Mouse (Mus musculus): ENCODE results near the gene Adgrb3.
A peak's percentile ranks its signal among the peaks of the same experiment; 100 is the strongest.
"Not testable (repeated sequence)": the region's sequence is repeated elsewhere in the genome, so short reads cannot be mapped to it uniquely, and the experiment has no call there.

The Adgrb3 gene

DNA sequence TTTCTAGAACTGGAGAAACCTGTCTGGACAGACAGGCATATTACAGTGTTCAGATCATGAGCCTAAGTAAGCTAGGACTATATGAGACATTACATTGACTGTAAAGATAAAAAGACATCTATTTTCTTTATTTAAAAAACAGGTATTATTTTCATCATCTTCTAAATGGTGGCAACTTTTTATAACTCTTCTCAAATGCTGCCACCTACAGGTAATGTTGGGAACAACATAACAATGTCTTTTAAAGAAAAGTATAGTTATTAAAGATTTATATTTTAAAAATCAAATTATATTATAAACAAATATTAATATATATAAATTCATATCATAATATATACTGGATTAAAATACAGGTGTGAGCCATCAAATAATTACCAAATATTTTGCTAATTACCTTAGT, 212.6 kb downstream of the Adgrb3 start:
- H3K36me3 ChIP-seq (ENCODE audit: insufficient read depth, low read length) = no peaks in the 10 kb centered on the region
- no peak for TF ChIP-seq NANOG (IDR thresholded peaks at IDR 0.05; ENCODE audit: borderline replicate concordance, low read length)
- TF ChIP-seq CTCF (conservative IDR thresholded peaks at IDR 0.05; ENCODE audit: low read length) = peak; percentile 41
- H3K27me3 ChIP-seq (ENCODE audit: insufficient read depth, low read length) = no peaks in the 10 kb centered on the region
- H3K9me3 ChIP-seq (ENCODE audit: low read length) = no peaks in the 10 kb centered on the region
- no peaks in the 10 kb centered on the region for H3K4me1 ChIP-seq (replicated peaks; ENCODE audit: low read depth, low read length)
- H3K4me3 ChIP-seq (replicated peaks; ENCODE audit: low read length) = no peak overlapping the region

DNA sequence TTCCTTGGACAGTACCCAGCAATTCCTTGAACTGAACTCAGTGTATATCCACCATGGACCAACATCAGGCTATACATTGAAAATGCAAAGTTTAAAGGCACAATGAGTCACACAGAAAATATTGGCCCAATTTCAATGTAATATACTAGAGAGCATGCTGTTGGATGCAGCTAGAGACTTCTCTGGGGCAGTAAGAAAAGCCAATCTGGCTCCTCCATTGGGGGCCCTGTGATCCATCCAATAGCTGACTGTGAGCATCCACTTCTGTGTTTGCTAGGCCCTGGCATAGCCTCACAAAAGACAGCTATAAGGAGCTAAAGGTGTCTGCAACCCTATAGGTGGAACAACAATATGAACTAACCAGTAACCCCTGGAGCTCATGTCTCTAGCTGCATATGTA, 218.7 kb downstream of the Adgrb3 start:
- not testable (repeated sequence) for H3K36me3 ChIP-seq (ENCODE audit: insufficient read depth, low read length); H3K4me1 ChIP-seq (replicated peaks; ENCODE audit: low read depth, low read length); H3K9me3 ChIP-seq (ENCODE audit: low read length); H3K4me3 ChIP-seq (replicated peaks; ENCODE audit: low read length); H3K27me3 ChIP-seq (ENCODE audit: insufficient read depth, low read length)

DNA sequence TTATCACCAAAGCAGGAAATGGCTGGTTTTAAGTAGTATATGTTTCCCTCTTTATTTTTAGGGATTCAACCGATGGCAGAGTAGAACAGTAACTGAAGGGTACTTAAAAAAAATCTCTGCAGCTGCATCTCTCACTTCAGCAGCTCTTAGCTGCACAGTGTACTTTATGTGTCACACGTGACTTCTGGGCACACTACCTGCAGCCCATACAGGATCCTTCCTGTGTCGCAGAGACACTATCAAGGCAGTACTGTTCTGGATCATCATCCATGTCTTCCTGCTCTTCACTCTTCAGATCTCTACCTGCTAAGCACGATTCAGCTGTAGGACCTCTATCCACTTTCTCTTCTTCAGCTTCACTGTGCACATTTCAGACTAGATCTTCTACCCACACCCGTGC, 230.6 kb downstream of the Adgrb3 start:
- H3K4me1 ChIP-seq (replicated peaks; ENCODE audit: low read depth, low read length) = no peaks in the 10 kb centered on the region
- no peak overlapping the region for H3K4me3 ChIP-seq (replicated peaks; ENCODE audit: low read length)
- TF ChIP-seq NANOG (IDR thresholded peaks at IDR 0.05; ENCODE audit: borderline replicate concordance, low read length) (no peak), POU5F1 (IDR thresholded peaks at IDR 0.05; ENCODE audit: borderline replicate concordance, low read length) (no peak), CTCF (conservative IDR thresholded peaks at IDR 0.05; ENCODE audit: low read length) (no peak)
- H3K36me3 ChIP-seq (ENCODE audit: insufficient read depth, low read length) = no peaks in the 10 kb centered on the region
- H3K27me3 ChIP-seq (ENCODE audit: insufficient read depth, low read length) = no peaks in the 10 kb centered on the region
- H3K9me3 ChIP-seq (ENCODE audit: low read length) = no peaks in the 10 kb centered on the region

DNA sequence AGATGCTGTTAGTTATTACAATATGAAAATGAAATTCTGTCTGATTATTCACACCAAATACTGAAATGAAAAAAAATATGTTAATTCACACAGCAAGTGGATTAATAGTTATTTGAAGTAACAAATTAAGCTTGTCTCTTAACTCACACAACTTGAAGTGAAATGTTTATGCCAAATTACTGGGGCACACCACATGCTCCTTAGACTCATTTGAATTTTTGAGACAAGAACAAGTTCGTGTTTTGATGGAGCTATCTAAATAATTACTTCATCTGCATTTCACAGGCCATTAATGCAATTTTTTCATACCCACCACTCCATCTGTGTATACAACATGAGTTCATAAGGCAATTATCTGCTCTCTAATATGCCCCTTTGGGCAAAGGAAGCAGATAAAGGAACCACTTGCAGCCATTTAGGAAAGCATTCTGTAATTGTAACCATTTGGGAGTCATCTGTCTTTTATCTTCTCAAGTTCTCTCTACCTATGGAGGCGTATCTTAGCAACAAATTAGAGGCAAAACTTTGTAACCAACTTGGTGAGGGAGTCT, 240.9 kb downstream of the Adgrb3 start:
- TF ChIP-seq POU5F1 (IDR thresholded peaks at IDR 0.05; ENCODE audit: borderline replicate concordance, low read length) (no peak), CTCF (conservative IDR thresholded peaks at IDR 0.05; ENCODE audit: low read length) (no peak), NANOG (IDR thresholded peaks at IDR 0.05; ENCODE audit: borderline replicate concordance, low read length) (no peak)
- Histone ChIP-seq H3K4me1 (replicated peaks; ENCODE audit: low read depth, low read length) (no peaks in the 10 kb centered on the region), H3K9me3 (ENCODE audit: low read length) (no peaks in the 10 kb centered on the region), H3K4me3 (replicated peaks; ENCODE audit: low read length) (no peak overlapping the region), H3K36me3 (ENCODE audit: insufficient read depth, low read length) (no peaks in the 10 kb centered on the region), H3K27me3 (ENCODE audit: insufficient read depth, low read length) (no peaks in the 10 kb centered on the region)

DNA sequence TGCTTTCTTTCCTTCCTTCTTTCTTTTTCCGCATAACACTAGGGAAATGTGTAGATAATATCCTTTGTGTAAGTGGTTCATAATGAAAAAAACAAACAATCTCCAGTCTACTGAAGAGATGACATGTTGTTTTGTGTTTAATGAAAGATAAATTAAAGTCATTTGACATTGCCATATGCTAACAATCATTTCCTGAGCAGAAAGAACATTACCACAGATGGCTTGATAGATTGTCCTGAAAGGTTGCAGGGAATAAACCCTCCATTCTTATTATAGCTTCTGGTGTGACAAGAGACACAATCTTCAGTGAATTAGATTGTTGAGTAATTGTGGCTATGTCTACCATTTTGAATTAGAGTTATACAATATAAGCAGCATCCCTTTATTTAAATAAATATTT, 247.8 kb downstream of the Adgrb3 start:
- no peak for TF ChIP-seq NANOG (IDR thresholded peaks at IDR 0.05; ENCODE audit: borderline replicate concordance, low read length)
- no peak for TF ChIP-seq POU5F1 (IDR thresholded peaks at IDR 0.05; ENCODE audit: borderline replicate concordance, low read length)
- no peak for TF ChIP-seq CTCF (conservative IDR thresholded peaks at IDR 0.05; ENCODE audit: low read length)
- no peaks in the 10 kb centered on the region for H3K36me3 ChIP-seq (ENCODE audit: insufficient read depth, low read length)
- no peak overlapping the region for H3K4me3 ChIP-seq (replicated peaks; ENCODE audit: low read length)
- H3K27me3 ChIP-seq (ENCODE audit: insufficient read depth, low read length) = no peaks in the 10 kb centered on the region
- H3K9me3 ChIP-seq (ENCODE audit: low read length) = no peaks in the 10 kb centered on the region
- no peaks in the 10 kb centered on the region for H3K4me1 ChIP-seq (replicated peaks; ENCODE audit: low read depth, low read length)

DNA sequence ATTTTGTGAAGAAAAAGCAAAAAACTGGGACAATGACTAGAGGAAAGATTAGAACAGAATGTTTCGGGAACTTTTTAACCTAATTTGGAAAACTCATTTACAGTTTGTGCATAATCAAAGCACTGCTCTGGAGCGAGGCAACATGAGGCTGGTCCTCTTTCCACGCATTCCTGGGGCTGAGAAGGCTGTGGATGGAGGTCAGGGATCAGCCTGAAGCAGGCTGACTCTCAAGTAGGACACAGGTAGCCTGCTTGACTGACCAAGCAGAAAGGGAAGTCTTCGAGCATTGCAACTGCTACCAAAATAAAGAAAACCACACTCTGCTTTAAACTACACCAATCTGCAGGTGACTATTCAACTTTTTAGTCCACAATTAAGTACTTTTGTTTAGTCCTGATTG, 251.7 kb downstream of the Adgrb3 start:
- H3K4me1 ChIP-seq (replicated peaks; ENCODE audit: low read depth, low read length) = no peaks in the 10 kb centered on the region
- H3K4me3 ChIP-seq (replicated peaks; ENCODE audit: low read length) = no peak overlapping the region
- H3K27me3 ChIP-seq (ENCODE audit: insufficient read depth, low read length) = no peaks in the 10 kb centered on the region
- TF ChIP-seq CTCF (conservative IDR thresholded peaks at IDR 0.05; ENCODE audit: low read length) (no peak), POU5F1 (IDR thresholded peaks at IDR 0.05; ENCODE audit: borderline replicate concordance, low read length) (no peak), NANOG (IDR thresholded peaks at IDR 0.05; ENCODE audit: borderline replicate concordance, low read length) (no peak)
- no peaks in the 10 kb centered on the region for H3K9me3 ChIP-seq (ENCODE audit: low read length)
- no peaks in the 10 kb centered on the region for H3K36me3 ChIP-seq (ENCODE audit: insufficient read depth, low read length)

DNA sequence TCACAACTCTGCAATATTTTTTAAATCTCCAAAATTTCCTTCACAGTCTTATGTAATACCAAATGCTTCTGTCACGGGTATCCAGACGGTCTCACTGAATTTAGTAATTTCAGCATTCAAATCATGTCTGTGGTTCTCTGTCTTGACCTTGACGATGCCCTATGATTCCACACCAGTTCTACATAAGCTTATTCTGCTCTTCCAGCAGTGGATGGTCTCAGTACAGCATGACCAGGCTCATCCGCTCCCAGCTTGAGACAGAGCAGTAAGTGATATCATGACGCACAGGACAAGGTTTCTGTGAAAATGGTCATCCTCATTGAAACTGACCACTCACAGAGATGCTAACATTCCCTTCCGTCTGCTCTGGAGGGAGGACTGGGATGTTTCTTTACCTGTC, 252.9 kb downstream of the Adgrb3 start:
- H3K4me3 ChIP-seq (replicated peaks; ENCODE audit: low read length) = no peak overlapping the region
- H3K27me3 ChIP-seq (ENCODE audit: insufficient read depth, low read length) = no peaks in the 10 kb centered on the region
- H3K9me3 ChIP-seq (ENCODE audit: low read length) = no peaks in the 10 kb centered on the region
- TF ChIP-seq CTCF (conservative IDR thresholded peaks at IDR 0.05; ENCODE audit: low read length) = no peak
- no peak for TF ChIP-seq POU5F1 (IDR thresholded peaks at IDR 0.05; ENCODE audit: borderline replicate concordance, low read length)
- TF ChIP-seq NANOG (IDR thresholded peaks at IDR 0.05; ENCODE audit: borderline replicate concordance, low read length) = no peak
- H3K4me1 ChIP-seq (replicated peaks; ENCODE audit: low read depth, low read length) = no peaks in the 10 kb centered on the region
- no peaks in the 10 kb centered on the region for H3K36me3 ChIP-seq (ENCODE audit: insufficient read depth, low read length)

DNA sequence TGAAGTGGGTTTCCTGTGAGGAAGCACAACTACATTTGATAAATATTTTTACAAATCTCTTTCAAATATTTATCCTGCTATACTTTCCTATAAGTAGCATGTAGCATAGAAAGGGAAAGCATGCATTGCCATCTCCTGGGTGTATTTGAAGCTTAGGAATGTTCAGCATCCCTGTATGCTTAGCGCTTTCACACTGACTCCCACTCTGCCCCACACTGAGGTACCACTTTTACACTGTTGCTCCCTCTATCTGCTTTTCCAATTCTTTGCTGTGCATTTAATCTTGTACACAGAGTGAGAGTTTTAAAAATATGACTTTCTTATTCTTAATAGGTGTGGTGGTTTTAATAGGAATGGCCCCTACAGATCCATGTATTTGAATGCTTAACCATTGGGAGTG, 261.4 kb downstream of the Adgrb3 start:
- H3K9me3 ChIP-seq (ENCODE audit: low read length) = no peaks in the 10 kb centered on the region
- no peaks in the 10 kb centered on the region for H3K27me3 ChIP-seq (ENCODE audit: insufficient read depth, low read length)
- H3K36me3 ChIP-seq (ENCODE audit: insufficient read depth, low read length) = no peaks in the 10 kb centered on the region
- no peak overlapping the region for H3K4me3 ChIP-seq (replicated peaks; ENCODE audit: low read length)
- no peaks in the 10 kb centered on the region for H3K4me1 ChIP-seq (replicated peaks; ENCODE audit: low read depth, low read length)
- TF ChIP-seq NANOG (IDR thresholded peaks at IDR 0.05; ENCODE audit: borderline replicate concordance, low read length) = no peak
- no peak for TF ChIP-seq CTCF (conservative IDR thresholded peaks at IDR 0.05; ENCODE audit: low read length)
- TF ChIP-seq POU5F1 (IDR thresholded peaks at IDR 0.05; ENCODE audit: borderline replicate concordance, low read length) = no peak

DNA sequence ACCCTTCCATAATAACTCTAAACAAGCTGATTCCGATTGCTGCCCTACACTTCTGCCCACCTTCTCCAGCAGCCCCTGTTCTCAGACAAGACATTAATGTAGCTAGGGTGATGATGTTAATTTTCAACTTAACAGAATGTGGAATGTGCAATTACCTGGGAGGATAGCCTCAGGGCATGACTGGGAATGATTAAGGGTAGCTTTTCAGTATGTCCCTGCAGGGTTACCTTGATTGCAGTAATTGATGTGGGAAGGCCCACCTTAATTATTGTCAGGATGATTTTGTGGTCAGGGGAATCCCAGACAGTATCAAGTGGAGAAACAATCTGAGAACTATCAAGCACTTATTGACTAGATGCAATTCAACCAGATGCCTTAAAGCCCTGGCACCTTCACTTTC, 283.4 kb downstream of the Adgrb3 start:
- no peak for TF ChIP-seq CTCF (conservative IDR thresholded peaks at IDR 0.05; ENCODE audit: low read length)
- no peak for TF ChIP-seq NANOG (IDR thresholded peaks at IDR 0.05; ENCODE audit: borderline replicate concordance, low read length)
- TF ChIP-seq POU5F1 (IDR thresholded peaks at IDR 0.05; ENCODE audit: borderline replicate concordance, low read length) = no peak
- Histone ChIP-seq H3K4me3 (replicated peaks; ENCODE audit: low read length) (no peak overlapping the region), H3K9me3 (ENCODE audit: low read length) (no peaks in the 10 kb centered on the region), H3K4me1 (replicated peaks; ENCODE audit: low read depth, low read length) (no peaks in the 10 kb centered on the region), H3K36me3 (ENCODE audit: insufficient read depth, low read length) (no peaks in the 10 kb centered on the region), H3K27me3 (ENCODE audit: insufficient read depth, low read length) (no peaks in the 10 kb centered on the region)

Measured in E14TG2a.4 (cell line).